Mouse (Mus musculus): ENCODE results near the gene Gm12355. TPM values are rescaled to one million over a fixed set of nuclear protein-coding genes. Genes with fewer than 3 reads are reported as not detected.
A peak's percentile ranks its signal among the peaks of the same experiment; 100 is the strongest.
"Not testable (repeated sequence)": the region's sequence is repeated elsewhere in the genome, so short reads cannot be mapped to it uniquely, and the experiment has no call there.

Gene Gm12355
- polyA plus RNA-seq (2015; fragmentation: Nextera tagmentation; extraction: Ambion mirVana): 0.18 and 0.65 TPM in 2 replicates

DNA sequence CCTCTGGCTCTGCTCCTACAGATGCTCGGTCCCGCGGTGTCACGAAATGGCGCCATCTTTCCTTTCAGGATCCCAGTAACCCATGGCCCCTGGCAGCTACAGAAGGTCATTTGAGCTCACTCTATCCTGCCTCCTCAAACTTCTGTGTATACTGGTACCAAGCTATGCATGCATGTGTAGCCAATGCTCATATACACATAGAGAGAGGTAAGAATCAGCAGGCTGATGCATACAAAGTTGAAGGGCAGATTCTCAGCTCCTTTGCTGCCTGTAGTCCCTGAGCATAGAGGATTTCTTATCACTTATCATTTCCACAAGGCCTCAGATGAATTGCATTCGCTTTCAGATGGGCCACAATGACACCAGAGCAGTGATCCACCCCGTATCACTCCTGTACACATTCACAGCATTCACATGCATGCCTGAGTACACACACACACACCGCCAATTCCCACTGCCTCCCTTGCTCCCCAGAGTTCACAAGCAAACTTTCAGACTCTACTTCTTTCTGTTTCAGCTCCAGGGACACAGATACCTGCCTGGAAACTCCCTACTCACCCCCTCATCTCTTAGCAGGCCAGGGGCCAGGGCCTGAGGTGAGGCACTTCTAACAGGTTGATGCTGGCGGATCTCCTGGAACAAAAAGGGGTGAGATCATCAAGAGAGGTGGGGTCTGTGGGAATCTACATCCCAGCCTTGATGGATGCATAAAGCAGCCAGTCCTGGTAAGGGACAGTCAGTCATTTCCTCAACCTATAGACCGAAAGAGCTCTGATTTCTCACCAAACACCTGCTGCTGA, at the start of gene Gm12355, which contains the start of gene Gsdma3:
TSS of gene Gm12355 (minus strand) at position 51 of the 800 bp plus-strand sequence.
TSS of gene Gsdma3 (plus strand) at position 750 of the 800 bp plus-strand sequence.
- no peak for ATAC-seq
- Histone ChIP-seq H3K27me3 (ENCODE audit: control insufficient read depth, insufficient read depth, low read depth, low read length) (0 out of 2 replicates have a peak, but pooled peaks cover under 1% of the 10 kb centered on the region), H3K4me2 (ENCODE audit: low read length) (no peak within 1 kb of the TSS), H3K27ac (ENCODE audit: low read length) (no peak within 1 kb of the TSS), H3K9me3 (replicated peaks; ENCODE audit: control insufficient read depth, low read length, poor library complexity, severe bottlenecking) (no peaks in the 10 kb centered on the region), H3K36me3 (ENCODE audit: control insufficient read depth, insufficient read depth, low read length) (no peaks in the 10 kb centered on the region), H3K4me1 (ENCODE audit: control insufficient read depth, insufficient read depth, low read length) (no peaks in the 10 kb centered on the region), H3K4me3 (ENCODE audit: low read depth, low read length) (no peak within 1 kb of the TSS), H3K9ac (ENCODE audit: low read depth, low read length) (no peak within 1 kb of the TSS)
- WGBS: 92% methylated on average over 10 of the region's 10 CpGs

DNA sequence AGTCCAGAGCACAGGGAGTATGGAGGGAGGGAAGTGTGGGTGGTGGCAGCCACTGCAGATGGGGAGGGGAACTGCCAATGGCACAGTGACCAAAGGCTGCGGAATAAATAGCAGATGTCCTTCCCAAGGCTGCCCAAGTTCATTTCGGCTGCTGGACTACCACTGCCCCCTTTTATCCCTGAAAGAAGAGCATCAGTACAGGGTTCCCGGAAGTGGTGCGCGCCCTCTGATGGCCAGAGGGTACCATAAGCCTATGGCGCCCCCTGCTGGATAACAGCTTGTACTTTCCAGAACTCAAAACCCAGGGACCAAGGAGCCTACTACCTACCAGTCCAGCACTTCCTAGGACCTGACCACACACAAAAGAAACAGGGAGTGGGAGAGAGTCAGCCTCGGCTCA, 47.7 kb upstream of the Gm12355 start:
- not testable (repeated sequence) for H3K9me3 ChIP-seq (replicated peaks; ENCODE audit: control insufficient read depth, low read length, poor library complexity, severe bottlenecking); H3K9ac ChIP-seq (ENCODE audit: low read depth, low read length); H3K4me3 ChIP-seq (ENCODE audit: low read depth, low read length); H3K4me1 ChIP-seq (ENCODE audit: control insufficient read depth, insufficient read depth, low read length); H3K27ac ChIP-seq (ENCODE audit: low read length); H3K27me3 ChIP-seq (ENCODE audit: control insufficient read depth, insufficient read depth, low read depth, low read length); H3K4me2 ChIP-seq (ENCODE audit: low read length); ATAC-seq; H3K36me3 ChIP-seq (ENCODE audit: control insufficient read depth, insufficient read depth, low read length)
- 4% methylated on average over 6 of the region's 7 CpGs for WGBS

DNA sequence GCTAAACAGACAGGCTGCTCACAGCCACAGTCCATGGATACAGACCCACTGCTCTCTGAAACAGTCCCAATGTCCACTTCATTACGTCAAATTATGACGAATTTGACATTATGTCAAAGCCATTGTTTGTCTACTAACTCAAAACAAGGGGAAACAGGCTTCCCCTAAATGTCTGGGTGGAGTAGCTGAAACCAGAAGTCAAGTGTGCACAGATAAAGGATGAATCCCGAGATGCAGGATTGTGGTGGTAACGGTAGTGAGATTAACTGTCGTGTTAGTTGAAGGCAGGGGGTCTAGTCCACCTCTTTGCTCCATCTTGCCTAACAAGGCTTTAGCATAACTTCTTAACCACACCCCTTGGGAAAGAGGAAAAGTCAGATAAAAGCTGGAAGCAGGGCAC, 47.0 kb upstream of the Gm12355 start:
- no peak overlapping the region for H3K4me3 ChIP-seq (ENCODE audit: low read depth, low read length)
- no peaks in the 10 kb centered on the region for H3K4me1 ChIP-seq (ENCODE audit: control insufficient read depth, insufficient read depth, low read length)
- ATAC-seq: no peak
- 85% methylated on average over 5 of the region's 5 CpGs for WGBS
- no peaks in the 10 kb centered on the region for H3K36me3 ChIP-seq (ENCODE audit: control insufficient read depth, insufficient read depth, low read length)
- H3K27ac ChIP-seq (ENCODE audit: low read length): no peak overlapping the region
- peaks cover 2% of the 10 kb centered on the region; the same call in 1 of the 2 replicates for H3K27me3 ChIP-seq (ENCODE audit: control insufficient read depth, insufficient read depth, low read depth, low read length)
- H3K9ac ChIP-seq (ENCODE audit: low read depth, low read length): no peak overlapping the region
- H3K9me3 ChIP-seq (replicated peaks; ENCODE audit: control insufficient read depth, low read length, poor library complexity, severe bottlenecking): no peaks in the 10 kb centered on the region
- no peak overlapping the region for H3K4me2 ChIP-seq (ENCODE audit: low read length)

DNA sequence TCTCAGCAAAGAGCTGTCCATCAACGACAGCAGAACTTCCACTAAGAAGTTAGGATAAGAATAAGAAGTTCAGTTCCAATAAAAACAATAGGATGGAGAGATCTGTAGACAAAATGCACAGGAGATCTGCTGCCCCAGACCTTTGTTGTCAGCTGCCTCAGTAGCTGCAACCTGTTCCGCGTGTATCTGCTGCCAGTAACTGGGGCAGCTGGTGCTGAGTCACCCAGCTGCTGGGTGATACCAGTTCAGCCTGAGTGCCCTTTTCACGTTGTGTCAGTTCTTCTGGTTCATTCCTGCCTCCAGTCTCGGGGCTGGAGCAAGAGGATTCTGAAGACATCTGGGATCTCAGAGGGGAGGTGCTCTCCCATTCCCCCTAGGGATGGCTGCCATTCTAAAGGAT, 46.4 kb upstream of the Gm12355 start:
- H3K4me1 ChIP-seq (ENCODE audit: control insufficient read depth, insufficient read depth, low read length): no peaks in the 10 kb centered on the region
- H3K9ac ChIP-seq (ENCODE audit: low read depth, low read length): no peak overlapping the region
- peaks cover 7% of the 10 kb centered on the region; the same call in 1 of the 2 replicates for H3K27me3 ChIP-seq (ENCODE audit: control insufficient read depth, insufficient read depth, low read depth, low read length)
- no peaks in the 10 kb centered on the region for H3K9me3 ChIP-seq (replicated peaks; ENCODE audit: control insufficient read depth, low read length, poor library complexity, severe bottlenecking)
- no peak overlapping the region for H3K4me3 ChIP-seq (ENCODE audit: low read depth, low read length)
- WGBS: 69% methylated on average over 5 of the region's 5 CpGs
- no peak overlapping the region for H3K4me2 ChIP-seq (ENCODE audit: low read length)
- no peaks in the 10 kb centered on the region for H3K36me3 ChIP-seq (ENCODE audit: control insufficient read depth, insufficient read depth, low read length)
- ATAC-seq: no peak
- H3K27ac ChIP-seq (ENCODE audit: low read length): no peak overlapping the region

DNA sequence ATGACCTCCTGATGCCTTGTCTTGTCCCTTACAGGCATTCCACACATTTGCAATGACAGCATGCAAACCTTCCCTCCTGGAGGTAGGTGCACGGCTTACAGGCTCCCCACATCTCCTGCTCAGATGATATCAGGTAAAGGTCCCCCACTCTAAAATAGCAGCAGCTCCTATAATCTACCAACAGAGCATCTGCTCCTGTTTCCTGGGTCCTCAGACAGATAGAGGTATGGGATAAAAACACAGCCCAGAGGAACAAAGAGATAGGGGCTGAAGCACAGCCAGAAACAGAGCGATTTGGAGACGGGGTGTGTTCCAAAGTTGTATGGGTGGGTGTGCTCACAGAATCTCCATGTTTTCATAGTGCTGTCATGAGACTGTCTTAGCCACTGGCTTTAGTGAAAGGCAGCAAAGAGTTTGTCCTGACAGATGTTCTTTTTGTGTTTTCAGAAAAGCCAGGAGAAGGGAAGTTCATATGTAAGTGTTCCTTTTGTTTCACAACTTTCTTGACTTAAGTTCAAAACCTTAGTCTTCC, 45.9 kb upstream of the Gm12355 start:
- H3K4me3 ChIP-seq (ENCODE audit: low read depth, low read length): no peak overlapping the region
- 80% methylated on average over 3 of the region's 3 CpGs for WGBS
- H3K9ac ChIP-seq (ENCODE audit: low read depth, low read length): no peak overlapping the region
- H3K9me3 ChIP-seq (replicated peaks; ENCODE audit: control insufficient read depth, low read length, poor library complexity, severe bottlenecking): no peaks in the 10 kb centered on the region
- ATAC-seq: no peak
- H3K36me3 ChIP-seq (ENCODE audit: control insufficient read depth, insufficient read depth, low read length): no peaks in the 10 kb centered on the region
- H3K27me3 ChIP-seq (ENCODE audit: control insufficient read depth, insufficient read depth, low read depth, low read length): peaks cover 7% of the 10 kb centered on the region; the same call in 1 of the 2 replicates
- no peak overlapping the region for H3K4me2 ChIP-seq (ENCODE audit: low read length)
- H3K27ac ChIP-seq (ENCODE audit: low read length): no peak overlapping the region
- no peaks in the 10 kb centered on the region for H3K4me1 ChIP-seq (ENCODE audit: control insufficient read depth, insufficient read depth, low read length)

DNA sequence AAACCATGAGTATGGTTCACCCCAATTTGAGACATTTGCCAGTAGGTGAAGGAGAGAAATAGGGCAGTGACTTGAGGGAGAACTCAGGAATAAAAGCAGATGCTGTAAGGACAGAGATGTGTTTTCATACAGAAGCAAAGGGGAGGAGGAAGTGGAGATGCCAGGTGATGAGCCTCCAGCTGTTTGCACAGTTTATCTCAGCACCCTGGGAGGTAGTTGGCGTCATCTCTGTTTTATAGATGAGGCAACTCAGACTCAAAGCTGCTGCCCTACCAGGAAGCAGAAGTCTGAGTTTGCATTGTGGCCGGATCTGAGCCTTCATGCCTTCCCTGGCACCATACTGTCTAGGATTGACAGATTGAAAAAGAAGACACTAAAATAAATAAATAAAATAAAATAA, 43.5 kb upstream of the Gm12355 start:
- H3K36me3 ChIP-seq (ENCODE audit: control insufficient read depth, insufficient read depth, low read length): no peaks in the 10 kb centered on the region
- no peaks in the 10 kb centered on the region for H3K9me3 ChIP-seq (replicated peaks; ENCODE audit: control insufficient read depth, low read length, poor library complexity, severe bottlenecking)
- H3K4me1 ChIP-seq (ENCODE audit: control insufficient read depth, insufficient read depth, low read length): no peaks in the 10 kb centered on the region
- H3K4me3 ChIP-seq (ENCODE audit: low read depth, low read length): no peak overlapping the region
- no peak for ATAC-seq
- WGBS: 67% methylated on average over 2 of the region's 2 CpGs
- peaks cover 7% of the 10 kb centered on the region; the same call in 1 of the 2 replicates for H3K27me3 ChIP-seq (ENCODE audit: control insufficient read depth, insufficient read depth, low read depth, low read length)
- H3K27ac ChIP-seq (ENCODE audit: low read length): no peak overlapping the region
- H3K4me2 ChIP-seq (ENCODE audit: low read length): no peak overlapping the region
- H3K9ac ChIP-seq (ENCODE audit: low read depth, low read length): no peak overlapping the region

DNA sequence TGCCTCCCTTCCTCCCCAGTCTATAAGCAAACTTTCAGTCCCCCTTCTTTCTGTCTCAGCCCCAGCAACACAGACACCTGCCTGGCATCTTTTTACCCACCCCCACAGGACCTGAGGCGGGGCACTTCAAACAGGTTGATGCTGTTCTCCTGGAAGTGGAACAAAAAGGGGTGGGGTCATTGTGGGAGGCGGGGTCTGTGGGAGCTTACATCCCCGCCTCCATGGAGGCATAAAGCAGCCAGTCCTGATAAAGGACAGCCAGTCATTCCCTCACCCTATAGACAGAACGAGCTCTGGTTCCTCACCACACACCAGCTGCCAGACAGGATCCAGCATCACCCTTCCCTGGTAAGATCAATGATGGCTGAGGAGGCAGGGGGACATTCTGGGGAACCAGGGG, 38.6 kb upstream of the Gm12355 start, which contains the start of gene Gsdma:
TSS of gene Gsdma (plus strand) at position 261 of the 400 bp plus-strand sequence.
- H3K27ac ChIP-seq (ENCODE audit: low read length): no peak within 1 kb of the TSS
- 29% methylated on average over 4 of the region's 4 CpGs for WGBS

DNA sequence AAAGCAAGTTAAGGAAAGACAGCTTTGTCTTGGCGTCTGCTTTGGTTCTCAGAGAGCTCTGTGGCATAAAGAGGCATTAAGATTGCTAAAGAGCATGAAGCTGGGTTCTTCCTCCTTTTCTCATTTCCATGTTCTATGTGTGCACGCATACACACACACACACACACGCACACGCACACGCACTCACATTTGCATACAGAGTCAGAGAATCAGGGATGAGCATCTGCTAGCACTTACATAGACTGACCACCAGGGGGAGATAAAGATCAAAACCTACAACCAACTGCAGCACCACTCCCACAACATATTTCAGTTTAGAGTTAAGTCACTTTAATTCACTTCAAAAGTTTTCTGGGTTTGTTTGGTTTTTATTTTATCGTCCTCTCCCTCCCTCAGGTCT, 35.1 kb upstream of the Gm12355 start:
- no peaks in the 10 kb centered on the region for H3K27me3 ChIP-seq (ENCODE audit: control insufficient read depth, insufficient read depth, low read depth, low read length)
- no peak overlapping the region for H3K27ac ChIP-seq (ENCODE audit: low read length)
- WGBS: 5% methylated on average over 6 of the region's 6 CpGs
- H3K4me1 ChIP-seq (ENCODE audit: control insufficient read depth, insufficient read depth, low read length): peaks cover 4% of the 10 kb centered on the region; the same call in 1 of the 2 replicates
- ATAC-seq: no peak
- H3K36me3 ChIP-seq (ENCODE audit: control insufficient read depth, insufficient read depth, low read length): no peaks in the 10 kb centered on the region
- no peaks in the 10 kb centered on the region for H3K9me3 ChIP-seq (replicated peaks; ENCODE audit: control insufficient read depth, low read length, poor library complexity, severe bottlenecking)
- peak overlapping the region; percentile 39 for H3K4me2 ChIP-seq (ENCODE audit: low read length)
- H3K4me3 ChIP-seq (ENCODE audit: low read depth, low read length): no peak overlapping the region
- 0 out of 2 replicates have a peak overlapping the region, but pooled peaks have one; percentile 30 for H3K9ac ChIP-seq (ENCODE audit: low read depth, low read length)

More for the DNA sequence above, 38.6 kb upstream of the Gm12355 start, which contains the start of gene Gsdma:
- H3K27me3 ChIP-seq (ENCODE audit: control insufficient read depth, insufficient read depth, low read depth, low read length): peaks cover 7% of the 10 kb centered on the region; the same call in 1 of the 2 replicates
- no peak within 1 kb of the TSS for H3K9ac ChIP-seq (ENCODE audit: low read depth, low read length)
- H3K4me3 ChIP-seq (ENCODE audit: low read depth, low read length): no peak within 1 kb of the TSS
- H3K4me1 ChIP-seq (ENCODE audit: control insufficient read depth, insufficient read depth, low read length): peaks cover 4% of the 10 kb centered on the region; the same call in 1 of the 2 replicates
- H3K9me3 ChIP-seq (replicated peaks; ENCODE audit: control insufficient read depth, low read length, poor library complexity, severe bottlenecking): no peaks in the 10 kb centered on the region
- no peak within 1 kb of the TSS for H3K4me2 ChIP-seq (ENCODE audit: low read length)
- no peaks in the 10 kb centered on the region for H3K36me3 ChIP-seq (ENCODE audit: control insufficient read depth, insufficient read depth, low read length)
- no peak for ATAC-seq

DNA sequence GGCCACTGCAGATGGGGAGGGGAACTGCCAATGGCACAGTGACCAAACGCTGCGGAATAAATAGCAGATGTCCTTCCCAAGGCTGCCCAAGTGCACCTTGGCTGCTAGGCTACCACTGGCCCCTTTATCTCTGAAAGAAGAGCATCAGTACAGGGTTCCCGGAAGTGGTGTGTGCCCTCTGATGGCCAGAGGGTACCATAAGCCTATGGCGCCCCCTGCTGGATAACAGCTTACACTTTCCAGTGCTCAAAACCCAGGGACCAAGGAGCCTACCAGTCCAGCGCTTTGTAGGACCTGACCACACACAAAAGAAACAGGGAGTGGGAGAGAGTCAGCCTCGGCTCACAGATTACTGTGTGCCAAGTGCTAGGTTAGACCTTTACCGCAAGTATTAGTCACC, 29.6 kb upstream of the Gm12355 start:
- not testable (repeated sequence) for H3K27ac ChIP-seq (ENCODE audit: low read length); H3K9ac ChIP-seq (ENCODE audit: low read depth, low read length); H3K4me2 ChIP-seq (ENCODE audit: low read length); H3K36me3 ChIP-seq (ENCODE audit: control insufficient read depth, insufficient read depth, low read length); H3K9me3 ChIP-seq (replicated peaks; ENCODE audit: control insufficient read depth, low read length, poor library complexity, severe bottlenecking); H3K27me3 ChIP-seq (ENCODE audit: control insufficient read depth, insufficient read depth, low read depth, low read length); H3K4me1 ChIP-seq (ENCODE audit: control insufficient read depth, insufficient read depth, low read length); ATAC-seq; H3K4me3 ChIP-seq (ENCODE audit: low read depth, low read length)
- WGBS: 15% methylated on average over 7 of the region's 7 CpGs

Data from midbrain, embryonic 16.5 days (tissue).